Mouse (Mus musculus) bone marrow, adult 2 months (tissue): Measurements from ENCODE around the gene Khk.

ENCODE experiments used
- CTCF ChIP-seq: fragments of 200-500 bp; IDR thresholded peaks from 2 replicates; pipeline ENCODE4 v1.5.1; 2011; ENCODE audit warnings: low read length, control low read depth; ENCODE audit not compliant: control insufficient read depth, insufficient read depth
- POLR2A ChIP-seq: fragments of 200-500 bp; IDR thresholded peaks from 2 replicates; pipeline ENCODE4 v1.6.1; 2011; ENCODE audit warnings: low read depth, mild to moderate bottlenecking, control low read depth, low read length, borderline replicate concordance; ENCODE audit not compliant: control insufficient read depth

DNA sequence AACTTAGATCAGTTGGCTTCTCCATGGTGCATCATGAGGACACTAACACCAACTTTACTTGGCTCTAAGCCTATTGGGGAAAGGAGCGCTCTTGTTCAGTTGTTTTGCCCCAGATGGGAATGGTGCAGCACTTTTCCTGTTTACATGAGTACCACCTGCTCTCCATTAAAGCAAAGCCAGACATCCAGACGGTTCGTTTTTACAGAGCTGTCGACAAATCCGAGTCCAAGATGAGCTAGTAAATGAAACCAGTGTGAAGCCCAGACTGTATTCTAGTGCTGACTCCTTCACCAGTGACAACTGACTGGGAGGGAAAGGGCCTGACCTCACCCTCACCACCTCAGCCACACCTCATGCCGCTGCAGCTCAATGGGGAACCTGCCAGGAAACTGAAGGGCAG, 42.6 kb upstream of the Khk start:
- TF ChIP-seq CTCF (no peak), POLR2A (no peak)
